Mouse (Mus musculus): ENCODE measurements around the gene Clec16a.

GRCm38 (mm10) chr16:10522811-10523210 is 22.3 kb upstream of the Clec16a start:
- TF ChIP-seq EP300 (IDR thresholded peaks at IDR 0.05; ENCODE audit: low read depth) (no peak), CTCF (IDR thresholded peaks at IDR 0.05; ENCODE audit: low read depth) (peak; percentile 78)

Measured in liver, embryonic 14.5 days (tissue).